Mouse (Mus musculus) CD4-positive helper T cell, adult 2 months (primary cell): ENCODE data around the gene Yipf7.
A peak's percentile ranks its signal among the peaks of the same experiment; 100 is the strongest.

Experiments used
- DNase-seq: peaks from one replicate; pipeline ENCODE4 v3.0.0-alpha.2; 2012; ENCODE audit warnings: low read depth, missing footprints, low spot score

Yipf7 gene

DNA sequence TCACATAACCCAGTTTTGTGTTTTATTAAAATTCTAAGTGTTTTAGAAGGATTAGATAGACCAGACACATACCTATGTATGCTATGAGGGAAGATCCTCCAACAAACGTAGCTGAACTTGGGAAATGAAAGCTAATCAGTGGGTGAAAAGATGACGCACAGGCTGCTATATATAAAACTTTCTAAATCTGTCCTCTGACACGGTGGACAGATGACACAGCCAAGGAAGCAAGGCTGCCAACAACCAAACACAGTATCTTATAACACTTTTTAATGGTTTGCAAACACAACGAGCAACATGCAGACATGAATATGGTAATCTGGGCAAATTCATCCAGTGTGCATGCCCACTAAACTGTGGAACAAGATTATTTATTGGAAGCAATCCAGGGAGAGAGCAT is at the start of gene Yipf7:
TSS of gene Yipf7 (minus strand) at position 160 of the 400 bp plus-strand sequence.
- DNase-seq: no peak

- peak; percentile 85 for DNase-seq
Observed at GRCm38 (mm10) chr5:69591640-69592461, 49.4 kb upstream of the Yipf7 start, which contains the start of gene Gnpda2. Gnpda2 (minus strand) TSS chr5:69592340.

- DNase-seq: peak; percentile 48
Observed at GRCm38 (mm10) chr5:69557404-69557935, 15.0 kb upstream of the Yipf7 start.

DNA sequence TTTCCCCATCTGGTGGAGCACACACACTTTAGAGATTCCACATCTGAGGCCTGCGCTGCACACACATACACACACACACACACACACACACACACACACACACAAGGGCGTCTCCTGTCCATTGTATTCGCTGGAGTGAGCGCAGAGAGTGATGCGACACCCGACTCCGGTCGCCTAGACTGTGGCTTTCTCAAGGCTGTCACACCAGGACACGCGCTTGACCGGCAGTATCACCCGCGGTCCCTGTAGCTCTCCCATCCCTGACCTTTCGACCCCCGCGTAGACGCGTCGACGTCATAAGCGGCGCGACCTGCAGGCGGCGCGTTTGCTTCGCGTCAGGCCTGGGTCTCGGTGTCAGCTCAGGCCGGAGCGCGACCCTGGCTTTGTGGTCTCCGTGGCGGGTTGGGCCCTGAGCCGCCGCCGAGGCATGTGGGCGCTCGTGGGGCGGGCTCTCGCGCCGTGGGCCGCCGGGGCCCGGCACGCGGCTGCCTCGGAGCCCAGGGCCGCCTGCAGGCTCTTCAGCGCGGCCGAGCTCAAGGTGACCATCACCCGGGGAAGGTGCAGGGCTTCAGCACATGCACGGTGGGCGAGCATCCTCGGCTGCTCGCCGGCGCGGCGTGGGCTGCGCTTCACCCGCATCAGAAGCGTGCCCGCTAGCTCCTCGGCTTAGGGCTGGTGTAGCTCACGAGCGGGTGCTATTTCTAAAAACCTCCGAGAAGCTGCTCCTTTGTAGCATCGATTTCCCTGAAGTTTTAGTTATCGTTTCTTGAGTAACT is 14.4 kb upstream of the Yipf7 start, which contains the start of gene Guf1:
TSS of gene Guf1 (plus strand) at position 296 of the 776 bp plus-strand sequence.
- peak; percentile 92 for DNase-seq

DNA sequence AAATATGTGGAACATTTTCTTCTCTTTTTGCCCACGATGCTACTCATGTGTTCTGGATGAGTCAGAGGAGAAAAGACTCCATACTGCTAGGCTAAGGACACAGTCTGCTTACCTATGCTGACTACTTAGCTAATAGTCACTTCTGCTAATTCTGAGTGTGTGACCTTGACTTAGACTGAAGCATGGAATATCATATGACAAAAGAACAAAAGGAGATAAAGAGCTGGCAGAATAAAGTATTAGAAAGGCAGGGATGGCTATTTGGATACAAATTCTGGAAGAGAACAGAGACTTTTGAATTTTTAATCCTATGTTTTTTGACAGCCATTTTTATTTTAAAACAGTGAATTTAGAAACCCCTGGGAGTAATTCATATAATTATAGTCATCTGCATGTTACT is 768 bp downstream of the Yipf7 start:
- DNase-seq: no peak

GRCm38 (mm10) chr5:69523944-69524343 is 18.5 kb downstream of the Yipf7 start:
- DNase-seq: no peak

GRCm38 (mm10) chr5:69522064-69522463 is 20.4 kb downstream of the Yipf7 start:
- peak; percentile 32 for DNase-seq

DNA sequence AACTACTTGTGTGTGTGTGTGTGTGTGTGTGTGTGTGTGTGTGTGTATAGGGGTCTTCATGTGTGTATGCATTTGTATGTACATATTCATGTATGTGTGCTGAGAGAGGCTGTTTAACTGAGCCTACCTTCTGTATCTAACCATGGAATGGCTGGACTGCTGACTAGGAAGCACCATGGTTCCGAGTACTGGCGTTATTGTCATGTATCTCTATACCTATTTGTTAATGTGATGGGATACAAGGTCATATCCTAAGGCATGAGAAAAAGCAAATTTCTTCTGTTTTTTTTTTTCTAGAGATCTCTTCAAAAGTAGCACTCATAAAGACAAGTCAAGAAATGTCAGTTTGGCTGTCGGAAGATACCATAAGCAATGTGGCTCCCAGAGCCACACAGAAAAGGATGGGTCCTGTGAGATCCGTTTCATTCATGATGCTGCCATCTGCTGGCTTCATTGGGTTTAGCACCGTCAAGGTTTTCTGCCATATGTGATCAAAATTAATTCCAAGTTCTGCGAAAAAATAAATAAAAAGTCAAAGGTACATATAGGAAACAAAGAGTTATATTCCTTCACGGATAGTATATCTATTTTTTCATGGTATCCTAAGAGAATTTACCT is 21.7 kb downstream of the Yipf7 start:
- DNase-seq: peak; percentile 53

DNA sequence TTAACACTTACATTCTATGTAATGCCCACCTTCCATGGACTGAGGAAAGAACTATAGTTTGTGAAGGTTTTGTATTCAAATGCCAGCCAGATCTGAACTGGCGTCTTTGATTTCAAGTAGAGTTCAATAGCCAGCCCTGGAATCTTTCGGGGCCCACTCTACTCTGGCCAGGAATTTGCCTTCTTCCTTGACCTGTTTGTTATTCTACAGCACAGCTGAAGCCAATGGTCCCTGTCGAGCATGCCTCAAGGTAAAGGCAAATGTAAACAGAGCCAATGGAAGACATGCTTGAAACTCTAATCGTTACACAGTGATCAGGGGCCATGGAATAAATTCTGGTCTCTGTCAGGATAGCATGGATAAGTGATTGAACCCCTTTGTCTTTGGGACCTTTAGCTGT is 30.2 kb downstream of the Yipf7 start:
- DNase-seq: no peak

DNA sequence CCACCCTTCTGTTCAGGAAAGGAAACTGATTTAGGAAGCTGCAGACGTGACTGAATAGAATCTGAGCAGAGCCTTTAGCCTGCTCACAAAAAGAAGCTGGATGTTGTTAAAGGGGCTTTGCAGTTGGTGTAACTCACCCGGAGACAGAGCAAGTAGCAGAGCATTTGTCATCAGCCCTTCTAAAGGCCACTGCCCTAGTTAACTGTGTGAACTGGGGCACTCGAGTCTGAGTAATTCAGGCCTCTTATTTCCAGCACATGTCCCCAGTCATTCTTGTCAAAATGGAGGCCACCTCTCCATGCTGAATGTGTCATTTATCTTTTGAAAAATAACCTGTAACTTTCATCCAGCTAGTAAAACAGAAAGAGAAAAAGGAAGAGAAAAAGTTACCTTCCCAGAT is 30.8 kb downstream of the Yipf7 start:
- DNase-seq: no peak

GRCm38 (mm10) chr5:69507045-69507444 is 35.4 kb downstream of the Yipf7 start:
- DNase-seq: no peak

GRCm38 (mm10) chr5:69489046-69489445 is 53.4 kb downstream of the Yipf7 start:
- DNase-seq: no peak

GRCm38 (mm10) chr5:69467520-69467919 is 74.9 kb downstream of the Yipf7 start:
- no peak for DNase-seq
